Mouse (Mus musculus) E14TG2a.4 (cell line): Measurements from ENCODE around the gene Atxn3.

Experiments
- CTCF ChIP-seq: conservative IDR thresholded peaks from 2 replicates; pipeline ENCODE4 v1.5.1; 2014; ENCODE audit warnings: low read length
- NANOG ChIP-seq: IDR thresholded peaks from 2 replicates; pipeline ENCODE4 v1.6.1; 2014; ENCODE audit warnings: borderline replicate concordance, low read length, mixed read lengths
- POU5F1 ChIP-seq: IDR thresholded peaks from 2 replicates; pipeline ENCODE4 v1.6.1; 2014; ENCODE audit warnings: low read length, borderline replicate concordance

GRCm38 (mm10) chr12:101980266-101980665 is 22.2 kb upstream of the Atxn3 start:
- TF ChIP-seq CTCF = no peak
- TF ChIP-seq POU5F1 = no peak
- TF ChIP-seq NANOG = no peak
